Mouse (Mus musculus) liver, postnatal 0 days (tissue): ENCODE measurements around the gene Fgfr1op2. TPM values are rescaled to one million over a fixed set of nuclear protein-coding genes. Genes with fewer than 3 reads are reported as not detected.

Experiments used
- ATAC-seq: fragments of 200-750 bp; cut with Nextera tagmentation; 2 replicates; pipeline ENCODE4 v1.8.0; 2017; ENCODE audit warnings: mild to moderate bottlenecking, moderate library complexity
- DNase-seq: peaks from one replicate; pipeline ENCODE4 v3.0.0-alpha.2; 2016
- H3K27ac ChIP-seq: fragments of 300-500 bp; sonication (generic); 2 replicates; pipeline ENCODE4 v1.5.1; 2014; ENCODE audit warnings: antibody characterized with exemption, moderate library complexity, mild to moderate bottlenecking, low read depth
- H3K27me3 ChIP-seq: fragments of 300-500 bp; sonication (generic); 2 replicates; pipeline ENCODE4 v1.6.1; 2014; ENCODE audit warnings: low read length, control low read depth, mixed read lengths; ENCODE audit not compliant: insufficient read depth
- H3K36me3 ChIP-seq: fragments of 300-500 bp; sonication (generic); replicated peaks from 2 replicates; pipeline ENCODE4 v1.6.1; 2014; ENCODE audit warnings: mild to moderate bottlenecking, control low read depth, low read length, moderate library complexity, mixed read lengths; ENCODE audit not compliant: insufficient read depth
- H3K4me1 ChIP-seq: fragments of 300-500 bp; sonication (generic); 2 replicates; pipeline ENCODE4 v1.6.1; 2014; ENCODE audit warnings: antibody characterized with exemption, mild to moderate bottlenecking, control low read depth; ENCODE audit not compliant: insufficient read depth
- H3K4me2 ChIP-seq: fragments of 300-500 bp; sonication (generic); 2 replicates; pipeline ENCODE4 v1.6.1; 2014; ENCODE audit warnings: low read depth, mild to moderate bottlenecking, low read length, moderate library complexity, mixed read lengths
- H3K4me3 ChIP-seq: fragments of 300-500 bp; sonication (generic); 2 replicates; pipeline ENCODE4 v1.5.1; 2014; ENCODE audit warnings: low read depth, low read length
- H3K9ac ChIP-seq: fragments of 300-500 bp; sonication (generic); replicated peaks from 2 replicates; pipeline ENCODE4 v1.6.1; 2014; ENCODE audit warnings: mild to moderate bottlenecking, moderate library complexity
- H3K9me3 ChIP-seq: fragments of 300-500 bp; sonication (generic); 2 replicates; pipeline ENCODE4 v1.6.1; 2016; ENCODE audit warnings: mild to moderate bottlenecking, control low read depth, low read length, mixed read lengths
- CTCF ChIP-seq: sonication (generic); IDR thresholded peaks from 2 replicates; pipeline ENCODE4 v1.5.1; 2016; ENCODE audit warnings: antibody characterized with exemption, low read depth
- EP300 ChIP-seq: IDR thresholded peaks from 2 replicates; pipeline ENCODE4 v1.6.1; 2016; ENCODE audit warnings: antibody characterized with exemption, low read depth, mild to moderate bottlenecking
- WGBS: fragments of 180-500 bp; shearing (Covaris S2); extraction: QIAGEN DNeasy Blood & Tissue Kit; methylation state at CpG from one replicate; pipeline ENCODE4 v1.1.7; 2014; ENCODE audit not compliant: insufficient replicate concordance; 5-methylcytosine and 5-hydroxymethylcytosine counted together
- polyA plus RNA-seq: library from polyadenylated mRNA; unstranded; fragments of >200 nt; fragmentation: Nextera tagmentation; extraction: Ambion mirVana; gene quantifications from 2 replicates; pipeline ENCODE4 v1.2.1, GENCODE M21; 2015

The Fgfr1op2 gene
- polyA plus RNA-seq, 1 experiment from 2014 or later, result 71.6 TPM

- TF ChIP-seq CTCF, result no peak
- TF ChIP-seq EP300, result peak; percentile 92
- H3K9ac ChIP-seq, result no peak overlapping the region
- 45% methylated on average over 9 of the region's 9 CpGs for WGBS
- DNase-seq, result peak; percentile 72
- no peak overlapping the region for H3K4me3 ChIP-seq
- H3K9me3 ChIP-seq, result no peaks in the 10 kb centered on the region
- H3K4me2 ChIP-seq, result peak overlapping the region; percentile 26
- H3K36me3 ChIP-seq, result peaks cover 3% of the 10 kb centered on the region
- no peaks in the 10 kb centered on the region for H3K27me3 ChIP-seq
- peak; percentile 72 for ATAC-seq
- H3K4me1 ChIP-seq, result peaks cover 41% of the 10 kb centered on the region
- peak overlapping the region; percentile 60 for H3K27ac ChIP-seq
Measured at GRCm38 (mm10) chr6:146629781-146630756, 53.1 kb downstream of the Fgfr1op2 start.

GRCm38 (mm10) chr6:146630961-146631360 lies 54.0 kb downstream of the Fgfr1op2 start:
- ATAC-seq (no peak), DNase-seq (no peak)
- 34% methylated on average over 4 of the region's 4 CpGs for WGBS
- peak overlapping the region; percentile 31; the same call in 1 of the 2 replicates for H3K4me2 ChIP-seq
- H3K27me3 ChIP-seq, result no peaks in the 10 kb centered on the region
- H3K27ac ChIP-seq, result peak overlapping the region; percentile 60
- H3K4me1 ChIP-seq, result peaks cover 41% of the 10 kb centered on the region
- TF ChIP-seq CTCF (no peak), EP300 (no peak)
- H3K4me3 ChIP-seq, result no peak overlapping the region
- H3K9ac ChIP-seq, result no peak overlapping the region
- no peaks in the 10 kb centered on the region for H3K9me3 ChIP-seq
- no peaks in the 10 kb centered on the region for H3K36me3 ChIP-seq

GRCm38 (mm10) chr6:146631847-146632246 lies 54.8 kb downstream of the Fgfr1op2 start:
- no peak overlapping the region for H3K4me3 ChIP-seq
- DNase-seq (no peak), ATAC-seq (no peak)
- H3K9ac ChIP-seq, result peak overlapping the region; percentile 23; the same call in 1 of the 2 replicates
- H3K27me3 ChIP-seq, result no peaks in the 10 kb centered on the region
- no peaks in the 10 kb centered on the region for H3K9me3 ChIP-seq
- peaks cover 41% of the 10 kb centered on the region for H3K4me1 ChIP-seq
- TF ChIP-seq CTCF (no peak), EP300 (no peak)
- H3K27ac ChIP-seq, result peak overlapping the region; percentile 60
- 60% methylated on average over 8 of the region's 8 CpGs for WGBS
- peak overlapping the region; percentile 85 for H3K4me2 ChIP-seq
- no peaks in the 10 kb centered on the region for H3K36me3 ChIP-seq

GRCm38 (mm10) chr6:146632403-146632802 lies 55.4 kb downstream of the Fgfr1op2 start:
- H3K9me3 ChIP-seq, result no peaks in the 10 kb centered on the region
- no peak for TF ChIP-seq CTCF
- TF ChIP-seq EP300, result no peak
- ATAC-seq, result no peak
- DNase-seq, result no peak
- H3K27me3 ChIP-seq, result no peaks in the 10 kb centered on the region
- H3K4me2 ChIP-seq, result peak overlapping the region; percentile 85
- H3K4me3 ChIP-seq, result no peak overlapping the region
- H3K4me1 ChIP-seq, result peaks cover 41% of the 10 kb centered on the region
- no peaks in the 10 kb centered on the region for H3K36me3 ChIP-seq
- 80% methylated on average over 9 of the region's 9 CpGs for WGBS
- H3K9ac ChIP-seq, result 0 out of 2 replicates have a peak overlapping the region, but pooled peaks have one; percentile 74
- H3K27ac ChIP-seq, result peak overlapping the region; percentile 41; the same call in 1 of the 2 replicates

GRCm38 (mm10) chr6:146633097-146633496 lies 56.1 kb downstream of the Fgfr1op2 start:
- ATAC-seq, result no peak
- no peaks in the 10 kb centered on the region for H3K36me3 ChIP-seq
- no peak for TF ChIP-seq CTCF
- no peak for TF ChIP-seq EP300
- H3K27ac ChIP-seq, result peak overlapping the region; percentile 86
- H3K9me3 ChIP-seq, result no peaks in the 10 kb centered on the region
- H3K4me3 ChIP-seq, result peak overlapping the region; percentile 70
- no peak for DNase-seq
- WGBS, result 47% methylated on average over 8 of the region's 8 CpGs
- peaks cover 41% of the 10 kb centered on the region for H3K4me1 ChIP-seq
- no peaks in the 10 kb centered on the region for H3K27me3 ChIP-seq
- peak overlapping the region; percentile 85 for H3K4me2 ChIP-seq
- H3K9ac ChIP-seq, result peak overlapping the region; percentile 74

- WGBS, result 15% methylated on average over 14 of the region's 14 CpGs
- no peaks in the 10 kb centered on the region for H3K27me3 ChIP-seq
- DNase-seq (no peak), ATAC-seq (no peak)
- TF ChIP-seq EP300 (no peak), CTCF (no peak)
- H3K4me3 ChIP-seq, result peak overlapping the region; percentile 70
- peaks cover 41% of the 10 kb centered on the region for H3K4me1 ChIP-seq
- peak overlapping the region; percentile 74 for H3K9ac ChIP-seq
- no peaks in the 10 kb centered on the region for H3K9me3 ChIP-seq
- peak overlapping the region; percentile 86 for H3K27ac ChIP-seq
- no peaks in the 10 kb centered on the region for H3K36me3 ChIP-seq
- peak overlapping the region; percentile 85 for H3K4me2 ChIP-seq
Measured at GRCm38 (mm10) chr6:146633629-146634014, 56.6 kb downstream of the Fgfr1op2 start.
